Mouse (Mus musculus): ENCODE measurements around the gene Arhgap24.

DNA sequence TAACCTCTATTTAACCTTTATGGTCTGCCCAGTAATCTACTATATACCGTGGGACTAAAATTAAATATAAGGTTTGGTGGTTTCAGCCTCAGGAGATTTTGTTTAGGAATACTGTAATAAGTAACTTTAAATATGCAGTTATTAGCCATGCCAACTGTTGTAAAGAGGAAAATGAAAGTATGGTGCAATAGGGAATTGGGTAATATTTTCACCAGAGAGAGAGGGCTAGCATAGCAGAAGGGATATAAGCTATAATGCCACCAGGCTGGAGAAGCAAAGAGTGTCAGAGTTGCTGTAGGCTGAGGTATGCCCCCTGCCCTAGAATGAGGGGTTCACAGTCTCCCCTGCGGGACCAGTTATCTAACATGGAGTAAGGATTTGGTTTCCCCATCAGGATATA lies 90.3 kb downstream of the Arhgap24 start:
- no peak for TF ChIP-seq CTCF (conservative IDR thresholded peaks at IDR 0.05; ENCODE audit: insufficient read depth, insufficient read length, low read depth, low read length)
- no peak for TF ChIP-seq POLR2A (IDR thresholded peaks at IDR 0.05; ENCODE audit: low read depth, low read length)

Data from kidney, adult 2 months (tissue).